Mouse (Mus musculus): ENCODE results near the gene Klf7. TPM values are rescaled to one million over a fixed set of nuclear protein-coding genes. Genes with fewer than 3 reads are reported as not detected.

The Klf7 gene
- polyA plus RNA-seq, 1 experiment from 2014 or later: 23.3 TPM

- Histone ChIP-seq H3K27ac (no peak overlapping the region), H3K4me1 (peaks cover 25% of the 10 kb centered on the region), H3K4me2 (no peak overlapping the region), H3K4me3 (replicated peaks) (no peak overlapping the region), H3K9me3 (replicated peaks) (no peaks in the 10 kb centered on the region), H3K27me3 (no peaks in the 10 kb centered on the region), H3K36me3 (peaks cover 14% of the 10 kb centered on the region), H3K9ac (no peak overlapping the region)
- ATAC-seq (replicated peaks; ENCODE audit: low FRiP score): no peak
- WGBS: 85% methylated on average over 4 of the region's 4 CpGs
These were observed 66.1 kb downstream of the Klf7 start for GRCm38 (mm10) chr1:64055978-64056377.

- Histone ChIP-seq H3K4me3 (replicated peaks) (no peak overlapping the region), H3K9me3 (replicated peaks) (no peaks in the 10 kb centered on the region), H3K27ac (no peak overlapping the region), H3K4me1 (peaks cover 17% of the 10 kb centered on the region), H3K27me3 (no peaks in the 10 kb centered on the region), H3K36me3 (peaks cover 14% of the 10 kb centered on the region), H3K9ac (no peak overlapping the region), H3K4me2 (no peak overlapping the region)
- WGBS: 89% methylated on average over 4 of the region's 4 CpGs
- ATAC-seq (replicated peaks; ENCODE audit: low FRiP score): no peak
These were observed 66.9 kb downstream of the Klf7 start for GRCm38 (mm10) chr1:64055210-64055609.

- Histone ChIP-seq H3K4me3 (replicated peaks) (no peak overlapping the region), H3K27me3 (no peaks in the 10 kb centered on the region), H3K4me1 (peaks cover 13% of the 10 kb centered on the region), H3K36me3 (no peaks in the 10 kb centered on the region), H3K9me3 (replicated peaks) (no peaks in the 10 kb centered on the region), H3K9ac (no peak overlapping the region), H3K4me2 (no peak overlapping the region), H3K27ac (peak overlapping the region; percentile 7; the same call in 1 of the 2 replicates)
- 67% methylated on average over 7 of the region's 7 CpGs for WGBS
- ATAC-seq (replicated peaks; ENCODE audit: low FRiP score): no peak
These were observed 69.9 kb downstream of the Klf7 start for GRCm38 (mm10) chr1:64052069-64052750.

DNA sequence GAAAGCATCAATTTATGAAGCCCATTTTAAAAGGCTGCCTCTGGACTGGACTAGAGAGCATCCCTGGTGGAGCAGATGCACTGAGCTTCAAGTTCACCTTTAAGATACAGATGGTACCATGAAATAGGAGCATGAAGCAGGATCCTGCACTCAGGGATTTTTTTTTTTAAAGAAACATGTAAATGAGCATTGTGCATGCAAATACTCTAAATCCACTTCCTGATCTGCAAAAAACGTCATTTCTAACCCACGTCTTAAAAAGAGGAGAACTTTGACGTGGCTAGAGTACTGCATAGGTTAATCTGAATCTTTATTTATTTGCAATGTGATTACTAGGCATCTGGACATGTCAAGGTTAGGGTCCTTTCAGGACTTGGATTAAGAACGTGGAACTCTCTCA, 73.5 kb downstream of the Klf7 start:
- ATAC-seq (replicated peaks; ENCODE audit: low FRiP score): no peak
- Histone ChIP-seq H3K27ac (no peak overlapping the region), H3K36me3 (no peaks in the 10 kb centered on the region), H3K4me1 (peaks cover 4% of the 10 kb centered on the region), H3K9me3 (replicated peaks) (no peaks in the 10 kb centered on the region), H3K27me3 (no peaks in the 10 kb centered on the region), H3K4me3 (replicated peaks) (no peak overlapping the region), H3K4me2 (no peak overlapping the region), H3K9ac (no peak overlapping the region)
- 83% methylated on average over 4 of the region's 4 CpGs for WGBS

- Histone ChIP-seq H3K4me1 (no peaks in the 10 kb centered on the region; the same call in 1 of the 2 replicates), H3K4me2 (no peak overlapping the region), H3K9ac (no peak overlapping the region), H3K9me3 (replicated peaks) (no peaks in the 10 kb centered on the region), H3K36me3 (no peaks in the 10 kb centered on the region), H3K4me3 (replicated peaks) (no peak overlapping the region), H3K27ac (no peak overlapping the region), H3K27me3 (no peaks in the 10 kb centered on the region)
- no peak for ATAC-seq (replicated peaks; ENCODE audit: low FRiP score)
These were observed 75.3 kb downstream of the Klf7 start for GRCm38 (mm10) chr1:64046802-64047156.

- Histone ChIP-seq H3K9ac (no peak overlapping the region), H3K4me3 (replicated peaks) (no peak overlapping the region), H3K9me3 (replicated peaks) (no peaks in the 10 kb centered on the region), H3K27ac (no peak overlapping the region), H3K36me3 (0 out of 2 replicates have a peak, but pooled peaks cover 5% of the 10 kb centered on the region), H3K27me3 (no peaks in the 10 kb centered on the region), H3K4me2 (no peak overlapping the region), H3K4me1 (no peaks in the 10 kb centered on the region)
- 78% methylated on average over 14 of the region's 14 CpGs for WGBS
- no peak for ATAC-seq (replicated peaks; ENCODE audit: low FRiP score)
These were observed 75.8 kb downstream of the Klf7 start for GRCm38 (mm10) chr1:64046087-64046801.

GRCm38 (mm10) chr1:64044577-64044976, 77.5 kb downstream of the Klf7 start:
- Histone ChIP-seq H3K9me3 (replicated peaks) (no peaks in the 10 kb centered on the region), H3K36me3 (peaks cover 19% of the 10 kb centered on the region; the same call in 1 of the 2 replicates), H3K4me2 (no peak overlapping the region), H3K9ac (no peak overlapping the region), H3K4me3 (replicated peaks) (no peak overlapping the region), H3K4me1 (peaks cover 8% of the 10 kb centered on the region; the same call in 1 of the 2 replicates), H3K27ac (no peak overlapping the region), H3K27me3 (no peaks in the 10 kb centered on the region)
- WGBS: 34% methylated on average over 2 of the region's 2 CpGs
- ATAC-seq (replicated peaks; ENCODE audit: low FRiP score): no peak

- H3K4me1 ChIP-seq: peaks cover 25% of the 10 kb centered on the region
- no peak overlapping the region for H3K27ac ChIP-seq
- H3K27me3 ChIP-seq: no peaks in the 10 kb centered on the region
- H3K4me2 ChIP-seq: no peak overlapping the region
- no peak overlapping the region for H3K9ac ChIP-seq
- H3K4me3 ChIP-seq (replicated peaks): no peak overlapping the region
- H3K9me3 ChIP-seq (replicated peaks): no peaks in the 10 kb centered on the region
- H3K36me3 ChIP-seq: peaks cover 21% of the 10 kb centered on the region; the same call in 1 of the 2 replicates
- ATAC-seq (replicated peaks; ENCODE audit: low FRiP score): peak; percentile 55; the same call in 1 of the 2 replicates
- WGBS: 79% methylated on average over 5 of the region's 5 CpGs
These were observed 81.2 kb downstream of the Klf7 start for GRCm38 (mm10) chr1:64040831-64041383.

DNA sequence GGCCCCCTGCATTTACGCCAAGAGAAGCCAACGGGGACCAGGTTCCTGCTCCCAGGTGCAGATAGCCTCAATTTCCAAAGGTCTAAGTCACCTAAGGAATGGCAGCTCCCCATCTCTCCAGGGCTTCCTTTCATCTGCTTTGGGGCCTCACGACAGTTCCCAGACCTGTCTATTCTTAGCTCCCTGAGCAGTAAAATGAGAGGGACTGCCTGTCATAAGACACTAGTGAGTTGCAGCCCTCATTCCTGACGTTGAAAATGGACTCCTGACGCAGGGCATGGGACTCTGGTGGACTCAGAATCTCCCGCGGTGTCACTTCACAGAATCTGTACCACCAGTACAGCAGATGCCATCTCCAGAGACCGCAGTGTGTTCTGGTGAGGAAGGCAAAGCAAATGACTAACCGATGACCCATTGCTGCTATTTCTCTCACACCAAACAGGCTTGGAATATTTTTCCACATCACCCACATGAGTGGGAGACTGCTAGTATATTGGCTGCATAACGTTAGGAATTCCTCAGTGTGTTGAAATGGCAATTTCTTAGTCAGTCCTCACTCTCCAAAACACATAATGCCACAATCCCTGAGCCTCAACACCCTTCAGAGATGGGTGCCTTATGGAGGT, 81.9 kb downstream of the Klf7 start:
- Histone ChIP-seq H3K36me3 (peaks cover 25% of the 10 kb centered on the region; the same call in 1 of the 2 replicates), H3K4me3 (replicated peaks) (no peak overlapping the region), H3K9me3 (replicated peaks) (no peaks in the 10 kb centered on the region), H3K9ac (no peak overlapping the region), H3K27ac (no peak overlapping the region), H3K4me1 (peaks cover 28% of the 10 kb centered on the region), H3K4me2 (no peak overlapping the region), H3K27me3 (no peaks in the 10 kb centered on the region)
- WGBS: 80% methylated on average over 10 of the region's 10 CpGs
- no peak for ATAC-seq (replicated peaks; ENCODE audit: low FRiP score)

DNA sequence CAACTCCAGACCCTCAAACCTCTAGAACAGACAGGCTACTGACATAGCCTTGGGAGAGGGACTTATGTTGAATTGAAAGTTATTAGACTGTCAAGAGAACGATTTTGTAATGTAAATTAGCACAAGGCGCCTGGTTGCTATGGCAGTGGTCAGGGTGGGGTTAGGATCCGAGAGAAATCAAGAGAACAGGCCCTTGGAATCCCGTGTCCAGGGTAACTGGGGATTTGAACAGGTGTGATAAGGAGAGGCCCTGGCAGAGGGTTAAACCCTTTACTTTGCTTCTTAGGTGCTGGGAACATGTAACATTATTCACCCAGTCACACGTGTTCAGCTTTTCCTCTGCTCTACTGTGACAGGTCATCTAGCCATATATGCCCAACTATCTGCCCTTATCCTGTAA, 83.7 kb downstream of the Klf7 start:
- ATAC-seq (replicated peaks; ENCODE audit: low FRiP score): no peak
- Histone ChIP-seq H3K4me2 (no peak overlapping the region), H3K9me3 (replicated peaks) (no peaks in the 10 kb centered on the region), H3K36me3 (peaks cover 37% of the 10 kb centered on the region), H3K27ac (no peak overlapping the region), H3K27me3 (no peaks in the 10 kb centered on the region), H3K9ac (no peak overlapping the region), H3K4me1 (peaks cover 28% of the 10 kb centered on the region), H3K4me3 (replicated peaks) (no peak overlapping the region)
- WGBS: 77% methylated on average over 5 of the region's 5 CpGs

GRCm38 (mm10) chr1:64037800-64038199, 84.3 kb downstream of the Klf7 start:
- Histone ChIP-seq H3K4me1 (peaks cover 28% of the 10 kb centered on the region), H3K9me3 (replicated peaks) (no peaks in the 10 kb centered on the region), H3K27ac (no peak overlapping the region), H3K9ac (no peak overlapping the region), H3K4me2 (no peak overlapping the region), H3K4me3 (replicated peaks) (no peak overlapping the region), H3K36me3 (peaks cover 40% of the 10 kb centered on the region), H3K27me3 (no peaks in the 10 kb centered on the region)
- ATAC-seq (replicated peaks; ENCODE audit: low FRiP score): no peak
- WGBS: 90% methylated on average over 6 of the region's 6 CpGs

DNA sequence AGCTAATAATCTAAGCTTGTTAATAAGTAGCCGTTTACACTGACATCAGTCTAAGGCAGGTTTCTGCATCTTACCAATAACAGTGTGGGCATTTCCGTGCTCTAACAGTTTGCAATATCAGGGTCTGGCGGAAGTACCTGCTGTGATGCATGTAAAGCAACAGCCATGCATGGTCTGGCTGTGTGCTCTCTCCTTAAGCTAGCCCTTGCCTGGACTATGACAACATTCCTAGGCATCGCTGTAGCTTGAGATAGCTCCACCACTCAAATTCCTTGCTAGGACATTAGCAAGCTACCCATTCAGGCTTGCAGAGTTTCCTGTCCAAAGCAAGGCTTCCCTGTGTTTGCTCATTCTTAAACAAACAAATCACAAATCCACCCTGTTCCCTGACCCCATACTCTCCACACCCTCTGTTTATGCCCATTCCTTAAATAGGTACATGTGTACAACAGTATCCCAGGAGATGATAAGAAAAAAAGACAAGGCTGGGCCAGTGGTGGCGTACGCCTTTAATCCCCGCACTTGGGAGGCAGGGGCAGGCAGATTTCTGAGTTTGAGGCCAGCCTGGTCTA, 85.1 kb downstream of the Klf7 start:
- Histone ChIP-seq H3K27me3 (no peaks in the 10 kb centered on the region), H3K9ac (no peak overlapping the region), H3K27ac (peak overlapping the region; percentile 54; the same call in 1 of the 2 replicates), H3K36me3 (peaks cover 41% of the 10 kb centered on the region), H3K4me2 (no peak overlapping the region), H3K9me3 (replicated peaks) (no peaks in the 10 kb centered on the region), H3K4me3 (replicated peaks) (no peak overlapping the region), H3K4me1 (peaks cover 28% of the 10 kb centered on the region)
- WGBS: 79% methylated on average over 7 of the region's 7 CpGs
- ATAC-seq (replicated peaks; ENCODE audit: low FRiP score): 0 out of 2 replicates have a peak, but pooled peaks have one; percentile 46

All from kidney, embryonic 15.5 days (tissue).